Mouse (Mus musculus): ENCODE measurements around the gene Gm5155.
"Not testable (repeated sequence)": the region's sequence is repeated elsewhere in the genome, so short reads cannot be mapped to it uniquely, and the experiment has no call there.

Gm5155 gene

GRCm38 (mm10) chr7:17871467-17871866 is at the start of gene Gm5155:
TSS of gene Gm5155 (plus strand) at chr7:17871767.
- no peak for DNase-seq (ENCODE audit: low read depth)

- no peak for DNase-seq (ENCODE audit: low read depth)
These were observed 791 bp upstream of the Gm5155 start for GRCm38 (mm10) chr7:17870776-17871175.

GRCm38 (mm10) chr7:17895341-17895740 is 23.8 kb downstream of the Gm5155 start:
- not testable (repeated sequence) for DNase-seq (ENCODE audit: low read depth)

GRCm38 (mm10) chr7:17903146-17903915 is 31.8 kb downstream of the Gm5155 start:
- no peak for DNase-seq (ENCODE audit: low read depth)

Measured in naive thymus-derived CD4-positive, alpha-beta T cell, adult 2 months (primary cell).